Mouse (Mus musculus): ENCODE measurements around the gene Zfp512b.

Zfp512b gene

DNA sequence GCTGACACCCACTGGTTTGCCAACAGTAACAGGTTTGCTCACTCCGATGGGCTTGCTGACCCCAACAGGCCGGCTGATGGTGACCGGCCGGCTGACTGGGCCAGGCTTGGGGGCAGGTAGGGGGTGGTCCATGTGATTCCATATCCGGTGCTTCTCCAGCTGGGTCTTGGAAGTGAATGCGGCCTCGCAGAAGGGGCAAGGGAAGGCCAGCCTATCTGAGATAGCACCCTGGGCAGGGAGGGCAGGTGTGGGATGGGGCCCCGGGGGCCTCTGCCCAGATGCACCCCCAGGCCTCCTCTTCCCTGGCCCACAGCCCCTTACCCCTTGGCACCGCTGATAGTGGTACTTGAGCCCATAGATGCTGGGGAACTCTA lies 2.9 kb downstream of the Zfp512b start:
- DNase-seq (ENCODE audit: low spot score in 2 of 2): no peak

GRCm38 (mm10) chr2:181589011-181589731 lies 3.4 kb downstream of the Zfp512b start:
- DNase-seq (ENCODE audit: low spot score in 2 of 2): no peak

DNA sequence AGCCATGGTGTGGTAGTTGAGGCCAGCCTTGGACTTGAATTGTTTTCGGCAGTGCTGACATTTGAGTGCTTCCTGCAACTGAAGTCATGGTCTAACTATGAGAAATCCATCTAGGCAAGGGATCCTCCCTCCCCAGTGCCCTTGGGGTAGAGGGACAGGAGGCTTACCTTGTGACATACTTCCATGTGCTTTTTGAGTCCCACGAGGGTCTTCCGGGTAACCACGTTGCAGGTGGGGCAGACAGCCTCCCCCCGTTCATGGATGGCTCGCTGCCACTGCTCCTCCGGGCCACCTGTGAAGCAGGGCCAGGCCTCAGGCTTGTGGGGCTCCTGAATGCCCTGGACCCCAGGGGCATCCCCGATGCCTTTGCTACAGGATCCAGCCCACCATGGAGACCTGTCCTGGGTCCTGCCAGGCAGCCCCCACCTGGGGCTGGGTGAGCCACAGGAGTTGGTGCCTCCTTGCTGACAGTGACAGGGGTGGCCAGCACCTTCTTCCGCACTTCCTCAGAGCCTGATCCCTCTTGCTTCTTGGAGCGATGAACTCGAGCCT lies 4.3 kb downstream of the Zfp512b start:
- DNase-seq (ENCODE audit: low spot score in 2 of 2): no peak

DNA sequence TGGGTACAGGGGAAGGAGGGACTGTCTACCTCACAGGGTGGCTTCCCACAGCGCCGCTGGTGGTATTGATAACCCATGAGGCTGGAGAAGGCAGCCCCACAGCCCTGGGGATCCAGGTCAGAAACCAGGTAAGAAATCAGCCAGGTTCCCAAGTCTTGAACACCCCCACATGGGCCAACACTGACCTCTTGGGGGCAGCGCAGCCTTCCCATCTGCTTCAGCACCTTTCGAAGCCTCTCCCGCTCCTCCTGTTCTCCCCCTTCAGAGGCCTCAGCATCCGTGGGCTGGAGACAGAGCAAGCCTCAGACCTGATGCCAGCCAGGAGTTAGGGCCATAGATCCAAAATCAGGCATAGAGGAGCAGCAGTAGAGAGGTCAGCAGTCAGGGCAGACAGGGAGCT lies 4.8 kb downstream of the Zfp512b start:
- DNase-seq (ENCODE audit: low spot score in 2 of 2): no peak

DNA sequence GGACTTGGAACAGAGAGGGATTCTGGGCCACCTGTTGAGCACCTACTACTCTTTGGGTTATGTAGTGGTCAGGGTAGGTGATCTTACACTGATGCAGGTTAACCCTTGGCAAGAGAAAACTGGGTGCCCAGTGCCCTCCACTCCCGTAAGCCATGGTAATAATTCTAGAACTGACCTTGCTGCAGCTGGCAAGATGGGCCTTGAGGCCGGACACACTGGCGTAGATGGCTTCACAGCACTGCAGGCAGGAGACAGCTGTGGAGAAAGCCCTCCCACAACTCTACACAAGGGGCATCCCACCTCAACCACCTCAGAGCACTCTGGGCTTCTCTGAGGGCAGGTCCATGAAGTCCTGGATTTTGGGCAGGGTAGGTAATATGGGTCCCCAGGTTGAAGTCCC lies 6.5 kb downstream of the Zfp512b start:
- DNase-seq (ENCODE audit: low spot score in 2 of 2): no peak

- DNase-seq (ENCODE audit: low spot score in 2 of 2): no peak
Measured at GRCm38 (mm10) chr2:181585506-181585905, 7.1 kb downstream of the Zfp512b start.

- DNase-seq (ENCODE audit: low spot score in 2 of 2): no peak
Measured at GRCm38 (mm10) chr2:181584411-181584942, 8.1 kb downstream of the Zfp512b start, which contains the start of gene Uckl1. TSS of gene Uckl1 (minus strand) at chr2:181584892.

DNA sequence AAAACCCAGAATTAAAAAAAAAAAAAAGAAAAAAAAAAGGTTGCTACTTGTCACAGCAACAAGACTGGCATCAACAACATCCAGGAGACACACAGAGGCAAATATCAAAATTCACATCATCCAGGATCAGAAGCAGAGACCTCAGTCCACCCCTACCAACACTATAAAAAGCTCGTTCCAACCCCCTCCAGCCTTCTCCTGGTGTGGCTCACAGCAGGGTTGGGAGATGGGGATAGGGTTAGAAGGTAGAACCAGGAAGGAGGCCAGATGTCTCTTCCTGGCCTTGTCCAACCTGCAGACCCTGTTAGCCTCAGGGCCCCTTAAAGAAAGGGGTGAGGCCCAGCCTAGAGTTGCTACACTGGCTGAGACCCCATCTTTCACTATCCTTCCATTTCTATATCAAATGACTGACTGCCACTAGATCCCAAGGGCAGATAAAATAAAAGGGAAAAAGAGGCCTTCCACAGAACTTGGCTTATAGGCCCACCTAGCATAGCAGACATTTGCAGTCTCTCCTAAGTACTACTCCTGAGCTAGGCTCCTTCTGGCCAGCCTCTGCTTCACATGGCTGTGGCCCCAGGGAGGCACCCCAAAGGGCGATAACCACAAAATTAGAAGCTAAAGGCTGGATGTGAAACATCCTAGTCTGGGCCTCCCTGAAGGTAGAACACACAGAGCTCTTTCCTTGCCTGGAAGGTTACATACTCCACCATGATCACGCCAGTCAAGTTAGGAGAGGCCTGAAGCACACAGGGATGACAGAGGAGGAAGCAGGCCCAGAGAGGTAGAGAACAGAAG lies 8.9 kb downstream of the Zfp512b start:
- no peak for DNase-seq (ENCODE audit: low spot score in 2 of 2)

DNA sequence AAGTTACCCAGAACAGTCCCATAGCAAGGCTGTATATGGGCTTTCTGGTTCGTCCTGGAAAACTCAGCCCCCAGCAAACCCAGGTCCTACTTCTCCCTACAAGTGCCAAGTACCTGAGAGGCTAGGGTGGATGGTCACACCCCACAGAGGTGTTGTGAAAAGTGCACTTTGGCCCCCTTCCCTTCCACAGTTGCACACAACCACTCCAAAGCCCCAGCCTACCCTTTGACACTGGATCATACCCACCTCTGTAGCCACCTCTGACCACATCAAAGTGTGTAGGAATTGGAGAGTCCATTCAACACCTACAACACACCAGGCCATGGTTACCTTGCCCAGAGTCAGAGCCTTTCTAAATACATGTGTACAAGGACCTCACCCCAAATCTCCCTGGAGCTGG lies 9.7 kb downstream of the Zfp512b start:
- DNase-seq (ENCODE audit: low spot score in 2 of 2): no peak

DNA sequence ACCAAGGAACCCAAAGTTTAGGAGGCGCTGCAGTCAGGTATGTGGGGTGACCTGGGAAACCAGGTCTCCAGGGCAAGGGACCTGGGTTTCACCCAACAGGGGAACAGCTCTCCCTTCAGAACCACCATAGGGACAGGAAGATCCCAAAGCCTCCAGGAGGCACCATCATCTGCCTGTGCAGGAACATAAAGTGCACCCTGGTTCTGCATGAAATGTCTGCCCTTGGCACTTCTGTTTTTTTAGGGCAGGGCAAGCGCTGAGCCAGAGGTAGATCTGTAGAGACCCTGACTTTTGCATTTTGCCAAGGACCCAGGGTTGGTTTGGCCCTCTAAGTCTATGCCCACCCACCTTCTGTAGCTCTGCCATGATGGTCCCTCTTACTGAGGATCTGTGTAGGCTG lies 10.2 kb downstream of the Zfp512b start:
- DNase-seq (ENCODE audit: low spot score in 2 of 2): no peak

DNA sequence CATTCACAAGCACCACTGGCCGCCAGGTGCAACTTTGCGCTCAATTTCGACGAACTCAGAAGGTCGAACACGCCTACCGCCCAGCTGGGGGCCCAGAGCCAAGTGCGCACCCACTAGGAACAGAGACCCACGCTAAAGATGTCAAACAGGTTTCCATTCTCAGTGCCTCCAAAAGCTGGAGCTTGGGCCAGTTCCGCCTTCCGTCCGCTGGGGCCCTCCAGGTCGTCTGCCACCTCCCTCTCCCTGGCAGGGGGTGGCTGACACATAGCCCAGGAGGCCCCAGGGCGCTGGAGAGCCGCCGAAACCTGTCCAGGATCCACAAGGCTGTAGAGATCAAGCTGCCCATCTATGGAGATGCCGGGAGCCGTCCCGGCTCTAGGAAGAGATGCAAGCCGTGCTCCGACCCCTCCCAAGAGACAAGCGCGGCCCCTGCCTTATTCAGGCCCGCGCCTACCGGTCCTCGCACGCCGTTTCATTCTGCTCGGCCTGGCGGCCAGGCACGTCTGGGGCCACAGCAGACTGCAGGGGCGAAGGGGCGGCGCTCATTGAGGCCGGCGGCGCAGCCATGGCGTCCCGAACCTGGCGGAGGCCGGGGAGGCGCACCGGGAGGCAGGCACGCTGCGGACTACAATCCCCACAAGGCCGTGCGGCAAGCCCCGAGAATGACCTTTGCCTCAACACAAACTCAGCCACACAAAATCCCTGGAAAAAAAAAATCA lies 11.0 kb downstream of the Zfp512b start:
- DNase-seq (ENCODE audit: low spot score in 2 of 2): peak; percentile 68 to 73

- DNase-seq (ENCODE audit: low spot score in 2 of 2): peak; percentile 83 to 86
Measured at GRCm38 (mm10) chr2:181581016-181581401, 11.6 kb downstream of the Zfp512b start.

DNA sequence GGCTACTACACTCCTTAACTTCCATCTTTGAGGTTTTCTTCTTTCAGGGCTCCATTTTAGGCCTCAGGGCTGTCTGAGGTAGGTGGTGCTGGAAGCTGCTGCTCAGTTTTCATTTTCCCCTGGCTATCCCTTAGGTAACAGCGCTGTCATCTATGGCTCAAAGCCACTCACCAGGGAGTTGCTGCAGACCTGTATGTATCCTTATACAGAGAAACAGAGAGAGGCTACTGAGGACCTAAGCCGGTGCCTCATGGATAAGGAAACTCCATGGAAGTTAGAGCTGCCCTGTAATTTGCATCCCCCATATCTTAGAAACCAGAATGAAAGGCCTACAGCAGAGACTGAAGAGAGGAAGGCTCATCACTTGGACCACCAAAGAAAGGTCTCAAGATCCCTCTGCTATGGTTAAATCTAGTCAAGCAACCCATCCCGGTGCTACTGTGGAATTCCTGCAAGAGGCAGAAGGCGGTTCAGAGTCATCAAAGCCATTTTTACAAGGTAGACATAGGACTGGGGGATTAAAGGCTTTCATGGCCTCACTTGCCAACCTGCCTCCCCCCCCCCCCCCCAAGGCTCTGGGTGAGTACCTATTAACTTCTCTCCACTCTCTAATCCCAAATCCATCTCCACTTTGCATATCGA lies 12.4 kb downstream of the Zfp512b start:
- DNase-seq (ENCODE audit: low spot score in 2 of 2): no peak

- DNase-seq (ENCODE audit: low spot score in 2 of 2): no peak
Measured at GRCm38 (mm10) chr2:181579681-181580080, 12.9 kb downstream of the Zfp512b start.

DNA sequence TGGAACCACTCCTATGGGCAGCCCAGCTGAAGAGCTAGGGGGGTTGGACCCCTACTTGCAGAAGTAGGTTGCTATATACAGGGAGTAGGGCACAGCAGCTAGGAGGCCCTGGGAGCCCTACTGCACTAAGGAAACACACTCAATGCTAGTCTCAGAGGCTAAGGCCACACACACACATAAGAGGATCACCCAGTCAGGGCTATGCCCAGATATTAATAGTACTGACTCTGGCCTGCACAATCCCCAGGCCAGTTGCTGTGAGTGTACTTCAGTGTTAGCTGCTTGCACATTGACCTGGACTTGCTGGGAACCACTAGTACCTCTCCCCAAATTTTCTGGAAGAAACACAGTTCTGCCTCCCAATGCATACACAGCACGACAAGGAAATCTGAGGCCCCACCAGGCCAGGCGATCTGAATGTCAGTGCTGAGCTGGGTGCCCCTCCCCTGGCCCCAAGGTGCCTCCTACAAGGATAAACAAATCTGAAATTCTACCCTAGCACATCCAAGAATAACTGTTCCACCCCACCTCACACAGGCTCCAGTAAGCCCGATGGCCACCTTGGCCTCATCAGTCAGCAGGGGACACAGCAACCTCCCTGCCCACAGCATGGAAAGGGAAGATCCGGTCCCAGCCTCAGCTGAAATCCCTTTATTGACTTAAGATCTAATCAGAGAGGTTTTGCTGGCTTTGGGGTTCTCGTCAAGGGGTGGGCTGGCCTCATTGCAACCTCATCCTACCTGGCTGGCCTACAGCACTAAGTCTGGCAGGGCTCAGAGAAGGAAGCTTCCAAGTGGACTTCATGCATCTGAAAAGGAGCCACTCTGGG lies 13.6 kb downstream of the Zfp512b start:
- no peak for DNase-seq (ENCODE audit: low spot score in 2 of 2)

DNA sequence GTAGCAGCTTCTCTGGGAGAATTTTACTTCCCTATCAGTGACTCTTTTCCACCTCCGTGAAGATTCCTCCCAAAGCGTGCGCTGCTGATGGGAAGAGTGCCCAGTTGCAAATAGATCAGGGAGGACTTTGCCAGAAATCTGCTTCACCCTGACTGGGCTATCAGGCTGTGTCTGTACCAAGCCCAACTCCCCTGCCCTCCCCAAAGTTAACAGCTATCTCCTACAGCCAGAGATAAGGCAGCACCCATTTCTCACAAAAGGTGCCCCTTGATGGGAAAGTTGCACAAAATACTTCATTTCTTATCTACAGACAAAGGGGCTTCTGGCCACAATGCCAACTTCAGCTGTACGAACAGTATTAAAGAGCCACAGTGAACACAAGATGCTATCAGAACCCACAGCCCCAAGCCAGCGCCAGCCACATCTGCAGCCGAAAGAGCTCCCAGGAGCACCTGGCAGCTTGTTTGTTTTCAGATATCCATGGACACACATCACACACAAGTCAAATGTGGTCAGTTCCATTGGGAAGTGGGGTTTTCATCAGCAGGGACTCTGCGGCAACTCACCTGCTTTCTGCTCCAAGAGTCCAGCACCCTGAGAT lies 14.5 kb downstream of the Zfp512b start:
- no peak for DNase-seq (ENCODE audit: low spot score in 2 of 2)

DNA sequence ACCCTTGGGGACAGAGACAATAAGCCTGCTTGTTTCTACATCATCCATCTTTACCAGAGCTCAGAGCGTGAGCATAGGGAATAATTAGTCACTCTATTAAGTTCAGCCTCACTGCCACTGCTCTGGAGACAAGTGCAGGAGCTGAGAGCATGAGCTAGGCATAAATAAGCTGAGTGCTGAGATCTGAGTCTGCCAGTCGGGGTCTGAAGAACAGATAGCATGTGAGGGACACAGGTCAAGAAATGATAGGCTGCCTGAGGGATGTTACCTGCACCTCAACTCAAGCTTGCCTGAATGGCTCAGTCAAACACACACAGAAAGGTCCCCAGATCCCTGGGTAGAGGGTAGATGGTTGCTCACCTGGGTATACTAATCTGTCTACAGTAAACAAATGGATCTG lies 15.5 kb downstream of the Zfp512b start:
- DNase-seq (ENCODE audit: low spot score in 2 of 2): no peak

- no peak for DNase-seq (ENCODE audit: low spot score in 2 of 2)
Measured at GRCm38 (mm10) chr2:181576613-181577012, 16.0 kb downstream of the Zfp512b start.

- no peak for DNase-seq (ENCODE audit: low spot score in 2 of 2)
Measured at GRCm38 (mm10) chr2:181574921-181575545, 17.6 kb downstream of the Zfp512b start.

DNA sequence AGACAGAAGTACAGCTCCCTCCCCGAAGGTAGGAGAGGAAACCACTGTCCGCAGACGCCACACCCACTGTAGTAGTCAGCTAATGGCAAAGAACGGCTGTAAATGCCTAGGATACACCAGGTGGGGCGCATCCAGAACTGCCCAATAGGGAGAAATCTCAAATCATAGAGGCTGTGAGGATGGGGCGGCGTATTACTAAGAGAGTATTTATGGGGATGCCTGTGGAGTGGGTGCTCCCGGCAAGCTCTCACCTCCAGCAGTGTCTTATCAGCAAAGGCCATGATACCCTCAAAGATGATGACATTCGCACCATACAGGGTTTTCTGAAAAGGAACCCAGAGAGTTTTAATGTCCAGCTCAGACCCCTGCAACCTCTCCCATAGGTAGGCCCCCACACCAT lies 18.6 kb downstream of the Zfp512b start:
- DNase-seq (ENCODE audit: low spot score in 2 of 2): no peak

Data from natural killer cell, adult 2 months (primary cell).